Comparison of ENCODE assay signal across 17 mouse cellular contexts in the genomic region with DNA sequence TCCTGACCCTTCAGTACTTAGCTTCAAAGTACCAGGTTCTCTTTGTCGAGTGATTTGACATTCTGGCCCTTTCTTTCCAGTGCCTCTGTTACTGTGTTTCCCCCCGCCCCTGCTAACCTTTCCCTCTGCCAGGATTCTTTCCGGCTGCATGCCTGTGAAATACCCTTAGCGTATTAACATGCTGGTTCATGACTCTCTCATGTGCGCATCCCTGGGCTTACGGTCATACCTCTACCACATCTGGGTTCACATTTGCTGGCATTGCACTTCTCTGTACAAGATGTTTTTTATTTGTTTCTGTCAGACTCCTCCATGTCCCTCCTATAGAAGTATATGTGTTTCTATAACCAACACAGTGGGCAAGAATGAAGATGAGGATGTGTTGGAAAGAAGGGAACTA. TPM values are rescaled to one million over a fixed set of nuclear protein-coding genes. Genes with fewer than 3 reads are reported as not detected.
"Had no signal": no experiment of that assay in that cellular context is flagged by ENCODE, and none has a peak within 500 bp of the region (broad histone marks: within the 10 kb centered on the region; RNA-seq: fewer than 3 reads in every experiment).

No protein-coding gene starts in this region.

- H3K27ac ChIP-seq: neural tube, embryonic 13.5 days; neural tube, embryonic 15.5 days; stomach, embryonic 15.5 days; stomach, postnatal 0 days had no signal

- H3K27me3 ChIP-seq: neural tube, embryonic 13.5 days; neural tube, embryonic 15.5 days; stomach, embryonic 15.5 days had no signal

- DNase-seq: retina, postnatal 1 day; right cerebral cortex, adult 18-20 months; right cerebral cortex, postnatal 14 days; right cerebral cortex, postnatal 25 days; right cerebral cortex, postnatal 4 days; spleen, adult 18-20 months; thymus, adult 18-20 months; thymus, adult 2 months; thymus, postnatal 14 days; thymus, postnatal 25 days; thymus, postnatal 36 days; thymus, postnatal 4 days had no signal

- H3K36me3 ChIP-seq: neural tube, embryonic 15.5 days; stomach, embryonic 15.5 days had no signal

- H3K4me3 ChIP-seq: neural tube, embryonic 13.5 days; neural tube, embryonic 15.5 days; stomach, embryonic 15.5 days had no signal

- H3K4me1 ChIP-seq: stomach, embryonic 15.5 days had no signal

- H3K9ac ChIP-seq: neural tube, embryonic 13.5 days; neural tube, embryonic 15.5 days; stomach, embryonic 15.5 days had no signal

- H3K4me2 ChIP-seq: neural tube, embryonic 13.5 days; neural tube, embryonic 15.5 days; stomach, embryonic 15.5 days had no signal

- H3K9me3 ChIP-seq: neural tube, embryonic 13.5 days; neural tube, embryonic 15.5 days; stomach, embryonic 15.5 days had no signal

RNA-seq across cellular contexts. Expression of a gene that starts 11.6 kb away (rescaled TPM):
- total RNA-seq: neutrophil, adult 5-6 weeks had no signal
